Mouse (Mus musculus) liver, embryonic 11.5 days (tissue): Measurements from ENCODE around the gene Gtf3c2. TPM values are rescaled to one million over a fixed set of nuclear protein-coding genes. Genes with fewer than 3 reads are reported as not detected.

Source experiments
- ATAC-seq: fragments of 200-750 bp; cut with Nextera tagmentation; replicated peaks from 2 replicates; pipeline ENCODE4 v1.8.0; 2017; ENCODE audit warnings: moderate number of reproducible peaks, mild to moderate bottlenecking, moderate TSS enrichment, moderate library complexity; ENCODE audit not compliant: low FRiP score
- DNase-seq: peaks from one replicate; pipeline ENCODE4 v3.0.0-alpha.2; 2017; ENCODE audit warnings: low spot score
- H3K27ac ChIP-seq: fragments of 300-500 bp; sonication (generic); 2 replicates; pipeline ENCODE4 v1.5.1; 2014; ENCODE audit warnings: mild to moderate bottlenecking, low read depth, low read length, control low read depth
- H3K27me3 ChIP-seq: fragments of 300-500 bp; sonication (generic); replicated peaks from 2 replicates; pipeline ENCODE4 v1.6.1; 2014; ENCODE audit warnings: low read length, mixed read lengths; ENCODE audit not compliant: control insufficient read depth, insufficient read depth
- H3K36me3 ChIP-seq: fragments of 300-500 bp; sonication (generic); 2 replicates; pipeline ENCODE4 v1.6.1; 2014; ENCODE audit warnings: mild to moderate bottlenecking, low read length, moderate library complexity, mixed read lengths; ENCODE audit not compliant: control insufficient read depth, insufficient read depth
- H3K4me1 ChIP-seq: fragments of 300-500 bp; sonication (generic); replicated peaks from 2 replicates; pipeline ENCODE4 v1.6.1; 2014; ENCODE audit warnings: low read length, mixed read lengths; ENCODE audit not compliant: control insufficient read depth, insufficient read depth
- H3K4me2 ChIP-seq: fragments of 300-500 bp; sonication (generic); 2 replicates; pipeline ENCODE4 v1.6.1; 2014; ENCODE audit warnings: mild to moderate bottlenecking, control low read depth, moderate library complexity
- H3K4me3 ChIP-seq: fragments of 300-500 bp; sonication (generic); 2 replicates; pipeline ENCODE4 v1.5.1; 2014; ENCODE audit warnings: low read depth, low read length, control low read depth
- H3K9ac ChIP-seq: fragments of 300-500 bp; sonication (generic); 2 replicates; pipeline ENCODE4 v1.6.1; 2014; ENCODE audit warnings: low read depth, low read length, control low read depth
- H3K9me3 ChIP-seq: fragments of 300-500 bp; sonication (generic); 2 replicates; pipeline ENCODE4 v1.6.1; 2016; ENCODE audit warnings: low read length, inconsistent platforms, mixed read lengths; ENCODE audit not compliant: control insufficient read depth
- WGBS: fragments of 180-500 bp; shearing (Covaris S2); extraction: QIAGEN DNeasy Blood & Tissue Kit; methylation state at CpG from one replicate; pipeline ENCODE4 v1.1.7; 2014; 5-methylcytosine and 5-hydroxymethylcytosine counted together
- polyA plus RNA-seq: library from polyadenylated mRNA; unstranded; fragments of >200 nt; fragmentation: Nextera tagmentation; extraction: Ambion mirVana; gene quantifications from 2 replicates; pipeline ENCODE4 v1.2.1, GENCODE M21; 2014

Gene Gtf3c2
- polyA plus RNA-seq, result 77.2 and 79.5 TPM in 2 replicates

- Histone ChIP-seq H3K27ac (peak within 1 kb of the TSS; percentile 99), H3K27me3 (no peaks in the 10 kb centered on the region), H3K4me1 (peaks cover 6% of the 10 kb centered on the region; the same call in 1 of the 2 replicates), H3K36me3 (no peaks in the 10 kb centered on the region), H3K4me2 (peak within 1 kb of the TSS; percentile 91), H3K9ac (peak within 1 kb of the TSS; percentile 95), H3K9me3 (no peaks in the 10 kb centered on the region), H3K4me3 (peak within 1 kb of the TSS; percentile 96)
- ATAC-seq (peak; percentile 90), DNase-seq (peak; percentile 97)
- WGBS, result under 1% methylated on average over 59 of the region's 59 CpGs
Measured at GRCm38 (mm10) chr5:31179766-31180630, at the start of gene Gtf3c2, which contains the start of gene Gm29609. Gtf3c2 (minus strand) TSS chr5:31180144. Gm29609 (minus strand) TSS chr5:31179911.

GRCm38 (mm10) chr5:31226641-31227040 is 46.7 kb upstream of the Gtf3c2 start:
- H3K4me3 ChIP-seq, result no peak overlapping the region
- H3K9me3 ChIP-seq, result no peaks in the 10 kb centered on the region
- H3K27me3 ChIP-seq, result no peaks in the 10 kb centered on the region
- no peaks in the 10 kb centered on the region for H3K36me3 ChIP-seq
- H3K9ac ChIP-seq, result no peak overlapping the region
- no peak overlapping the region for H3K4me2 ChIP-seq
- no peak overlapping the region for H3K27ac ChIP-seq
- DNase-seq, result no peak
- no peak for ATAC-seq
- 50% methylated on average over 1 of the region's 1 CpGs for WGBS
- no peaks in the 10 kb centered on the region for H3K4me1 ChIP-seq

- H3K9me3 ChIP-seq, result no peaks in the 10 kb centered on the region
- no peak overlapping the region for H3K27ac ChIP-seq
- no peaks in the 10 kb centered on the region for H3K27me3 ChIP-seq
- DNase-seq, result no peak
- no peak overlapping the region for H3K4me2 ChIP-seq
- WGBS, result 92% methylated on average over 9 of the region's 9 CpGs
- peaks cover 5% of the 10 kb centered on the region for H3K4me1 ChIP-seq
- H3K4me3 ChIP-seq, result no peak overlapping the region
- H3K9ac ChIP-seq, result no peak overlapping the region
- no peaks in the 10 kb centered on the region for H3K36me3 ChIP-seq
- no peak for ATAC-seq
Measured at GRCm38 (mm10) chr5:31222696-31223095, 42.8 kb upstream of the Gtf3c2 start.

- 19% methylated on average over 11 of the region's 11 CpGs for WGBS
- Histone ChIP-seq H3K4me2 (peak overlapping the region; percentile 91), H3K9me3 (no peaks in the 10 kb centered on the region), H3K27me3 (no peaks in the 10 kb centered on the region), H3K4me1 (peaks cover 9% of the 10 kb centered on the region), H3K27ac (peak overlapping the region; percentile 92), H3K9ac (peak overlapping the region; percentile 96), H3K36me3 (no peaks in the 10 kb centered on the region), H3K4me3 (peak overlapping the region; percentile 93)
- peak; percentile 6; the same call in 1 of the 2 replicates for ATAC-seq
- no peak for DNase-seq
Measured at GRCm38 (mm10) chr5:31221304-31221945, 41.5 kb upstream of the Gtf3c2 start.

GRCm38 (mm10) chr5:31220448-31221303 is 40.7 kb upstream of the Gtf3c2 start, which contains the start of gene Ppm1g:
Ppm1g (minus strand) TSS chr5:31220687.
- H3K9me3 ChIP-seq, result no peaks in the 10 kb centered on the region
- peaks cover 9% of the 10 kb centered on the region for H3K4me1 ChIP-seq
- H3K9ac ChIP-seq, result peak within 1 kb of the TSS; percentile 96
- H3K27me3 ChIP-seq, result no peaks in the 10 kb centered on the region
- H3K4me2 ChIP-seq, result peak within 1 kb of the TSS; percentile 91
- DNase-seq (peak; percentile 99), ATAC-seq (peak; percentile 94)
- peak within 1 kb of the TSS; percentile 93 for H3K4me3 ChIP-seq
- no peaks in the 10 kb centered on the region for H3K36me3 ChIP-seq
- under 1% methylated on average over 68 of the region's 70 CpGs for WGBS
- peak within 1 kb of the TSS; percentile 92 for H3K27ac ChIP-seq

- WGBS, result under 1% methylated on average over 39 of the region's 40 CpGs
- H3K4me1 ChIP-seq, result peaks cover 9% of the 10 kb centered on the region
Measured at GRCm38 (mm10) chr5:31219911-31220447, 40.0 kb upstream of the Gtf3c2 start.

GRCm38 (mm10) chr5:31219474-31219873 is 39.5 kb upstream of the Gtf3c2 start:
- DNase-seq (no peak), ATAC-seq (no peak)
- WGBS, result 1% methylated on average over 11 of the region's 11 CpGs
- Histone ChIP-seq H3K4me2 (peak overlapping the region; percentile 91), H3K4me3 (peak overlapping the region; percentile 93), H3K27me3 (no peaks in the 10 kb centered on the region), H3K4me1 (peaks cover 9% of the 10 kb centered on the region), H3K27ac (peak overlapping the region; percentile 92), H3K9me3 (no peaks in the 10 kb centered on the region), H3K9ac (peak overlapping the region; percentile 96), H3K36me3 (no peaks in the 10 kb centered on the region)

More at GRCm38 (mm10) chr5:31219911-31220447, 40.0 kb upstream of the Gtf3c2 start:
- ATAC-seq (peak; percentile 52), DNase-seq (no peak)
- H3K27me3 ChIP-seq, result no peaks in the 10 kb centered on the region
- H3K27ac ChIP-seq, result peak overlapping the region; percentile 92
- H3K4me3 ChIP-seq, result peak overlapping the region; percentile 93
- H3K9ac ChIP-seq, result peak overlapping the region; percentile 96
- H3K36me3 ChIP-seq, result no peaks in the 10 kb centered on the region
- no peaks in the 10 kb centered on the region for H3K9me3 ChIP-seq
- H3K4me2 ChIP-seq, result peak overlapping the region; percentile 91

GRCm38 (mm10) chr5:31219070-31219469 is 39.1 kb upstream of the Gtf3c2 start:
- 5% methylated on average over 2 of the region's 2 CpGs for WGBS
- Histone ChIP-seq H3K27ac (peak overlapping the region; percentile 92), H3K27me3 (no peaks in the 10 kb centered on the region), H3K36me3 (no peaks in the 10 kb centered on the region), H3K4me3 (peak overlapping the region; percentile 93), H3K9me3 (no peaks in the 10 kb centered on the region), H3K4me2 (peak overlapping the region; percentile 91), H3K9ac (peak overlapping the region; percentile 55), H3K4me1 (peaks cover 9% of the 10 kb centered on the region)
- ATAC-seq (no peak), DNase-seq (no peak)
